Mouse (Mus musculus): Measurements from ENCODE around the gene Slc2a10. TPM values are rescaled to one million over a fixed set of nuclear protein-coding genes. Genes with fewer than 3 reads are reported as not detected.
A peak's percentile ranks its signal among the peaks of the same experiment; 100 is the strongest.
"Not testable (repeated sequence)": the region's sequence is repeated elsewhere in the genome, so short reads cannot be mapped to it uniquely, and the experiment has no call there.

Gene Slc2a10
- polyA plus RNA-seq, 1 experiment from 2014 or later = 2.8 TPM

DNA sequence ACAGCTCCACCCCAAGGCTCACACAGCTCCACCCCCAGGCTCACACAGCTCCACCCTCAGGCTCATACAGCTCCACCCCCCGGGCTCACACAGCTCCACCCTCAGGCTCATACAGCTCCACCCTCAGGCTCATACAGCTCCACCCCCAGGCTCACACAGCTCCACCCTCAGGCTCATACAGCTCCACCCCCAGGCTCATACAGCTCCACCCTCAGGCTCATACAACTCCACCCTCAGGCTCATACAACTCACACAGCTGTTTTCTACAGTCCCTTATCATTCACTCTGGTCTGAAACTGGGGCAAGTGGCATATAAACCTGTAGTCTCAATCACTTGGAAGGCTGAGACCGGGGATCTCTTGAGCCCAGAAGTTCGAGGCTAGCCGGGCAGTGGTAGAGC lies 7.9 kb downstream of the Slc2a10 start:
- H3K36me3 ChIP-seq (replicated peaks; ENCODE audit: control insufficient read depth, insufficient read depth, low read depth, low read length); H3K27ac ChIP-seq (replicated peaks; ENCODE audit: low read depth, low read length); H3K9me3 ChIP-seq (replicated peaks; ENCODE audit: control insufficient read depth, low read length); H3K27me3 ChIP-seq (ENCODE audit: control insufficient read depth, insufficient read depth, low read length); H3K9ac ChIP-seq (replicated peaks; ENCODE audit: low read length); H3K4me3 ChIP-seq (ENCODE audit: low read depth, low read length); H3K4me2 ChIP-seq (ENCODE audit: low read depth, low read length); DNase-seq (ENCODE audit: low spot score); H3K4me1 ChIP-seq (ENCODE audit: control insufficient read depth, insufficient read depth, low read length); ATAC-seq (replicated peaks; ENCODE audit: insufficient number of reproducible peaks, low FRiP score, low TSS enrichment, low read depth): not testable (repeated sequence)
- 84% methylated on average over 4 of the region's 4 CpGs for WGBS

DNA sequence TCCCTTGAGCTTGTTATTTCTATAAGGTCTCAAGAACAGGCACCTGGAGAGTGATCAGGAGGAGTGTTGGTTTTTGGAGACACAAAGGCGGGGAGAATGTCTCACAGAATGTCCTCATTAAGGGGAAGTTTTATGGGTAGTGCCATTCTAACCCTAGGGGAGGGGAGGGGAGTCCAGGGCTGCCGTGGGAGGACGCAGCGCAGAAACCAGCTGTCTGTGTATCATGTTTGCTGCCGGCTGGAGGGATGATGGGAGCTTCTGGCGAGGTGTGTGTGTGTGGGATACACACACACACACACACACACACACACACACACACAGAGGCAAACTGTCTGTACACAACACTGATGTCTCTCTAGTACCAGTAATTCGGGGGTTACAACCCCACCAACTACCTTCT lies 8.8 kb downstream of the Slc2a10 start:
- H3K9ac ChIP-seq (replicated peaks; ENCODE audit: low read length) = no peak overlapping the region
- no peak overlapping the region for H3K27ac ChIP-seq (replicated peaks; ENCODE audit: low read depth, low read length)
- DNase-seq (ENCODE audit: low spot score) = no peak
- no peaks in the 10 kb centered on the region for H3K36me3 ChIP-seq (replicated peaks; ENCODE audit: control insufficient read depth, insufficient read depth, low read depth, low read length)
- no peak for ATAC-seq (replicated peaks; ENCODE audit: insufficient number of reproducible peaks, low FRiP score, low TSS enrichment, low read depth)
- no peak overlapping the region for H3K4me2 ChIP-seq (ENCODE audit: low read depth, low read length)
- no peak overlapping the region for H3K4me3 ChIP-seq (ENCODE audit: low read depth, low read length)
- no peaks in the 10 kb centered on the region for H3K4me1 ChIP-seq (ENCODE audit: control insufficient read depth, insufficient read depth, low read length)
- H3K9me3 ChIP-seq (replicated peaks; ENCODE audit: control insufficient read depth, low read length) = no peaks in the 10 kb centered on the region
- H3K27me3 ChIP-seq (ENCODE audit: control insufficient read depth, insufficient read depth, low read length) = no peaks in the 10 kb centered on the region
- 58% methylated on average over 7 of the region's 7 CpGs for WGBS

DNA sequence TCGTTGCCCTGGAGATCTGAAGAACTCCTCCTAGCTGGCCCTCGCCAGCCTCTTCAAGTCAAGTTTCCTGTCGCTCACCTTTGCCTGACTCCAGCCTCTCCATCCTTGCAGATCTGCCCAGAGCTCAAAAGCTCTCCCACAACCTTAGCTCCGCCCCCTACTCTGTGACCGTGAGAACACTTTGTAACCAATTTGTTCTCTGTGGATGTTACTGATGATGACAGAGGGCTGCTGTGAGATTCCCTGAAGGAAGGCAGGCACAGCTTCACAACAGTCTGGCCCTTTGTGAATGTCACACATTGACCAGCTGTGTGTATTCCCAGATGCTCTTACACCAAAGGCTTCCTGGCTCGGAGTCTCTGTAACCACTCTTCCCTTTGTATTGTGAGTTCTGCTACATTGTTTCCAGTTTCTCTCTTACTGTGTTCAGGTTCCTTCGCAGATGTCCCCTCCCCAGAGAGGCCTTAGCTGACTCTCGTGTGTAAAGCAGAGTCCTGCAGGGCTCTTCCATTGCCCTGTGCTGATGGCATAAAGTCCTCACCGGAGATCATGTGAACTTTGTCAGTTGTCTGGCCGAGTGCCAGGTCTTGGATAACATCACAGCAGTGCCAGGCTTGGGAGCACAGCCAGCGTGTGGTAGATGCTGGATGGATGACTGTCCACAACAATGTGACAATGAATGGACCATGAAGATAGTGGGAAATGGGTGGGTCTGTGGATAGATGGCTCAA lies 9.4 kb downstream of the Slc2a10 start:
- ATAC-seq (replicated peaks; ENCODE audit: insufficient number of reproducible peaks, low FRiP score, low TSS enrichment, low read depth) (no peak), DNase-seq (ENCODE audit: low spot score) (peak; percentile 42)
- WGBS = 51% methylated on average over 11 of the region's 11 CpGs
- H3K9ac ChIP-seq (replicated peaks; ENCODE audit: low read length) = no peak overlapping the region
- no peaks in the 10 kb centered on the region for H3K36me3 ChIP-seq (replicated peaks; ENCODE audit: control insufficient read depth, insufficient read depth, low read depth, low read length)
- H3K4me1 ChIP-seq (ENCODE audit: control insufficient read depth, insufficient read depth, low read length) = no peaks in the 10 kb centered on the region
- H3K9me3 ChIP-seq (replicated peaks; ENCODE audit: control insufficient read depth, low read length) = no peaks in the 10 kb centered on the region
- H3K4me2 ChIP-seq (ENCODE audit: low read depth, low read length) = no peak overlapping the region
- H3K27me3 ChIP-seq (ENCODE audit: control insufficient read depth, insufficient read depth, low read length) = no peaks in the 10 kb centered on the region
- H3K27ac ChIP-seq (replicated peaks; ENCODE audit: low read depth, low read length) = no peak overlapping the region
- H3K4me3 ChIP-seq (ENCODE audit: low read depth, low read length) = no peak overlapping the region

DNA sequence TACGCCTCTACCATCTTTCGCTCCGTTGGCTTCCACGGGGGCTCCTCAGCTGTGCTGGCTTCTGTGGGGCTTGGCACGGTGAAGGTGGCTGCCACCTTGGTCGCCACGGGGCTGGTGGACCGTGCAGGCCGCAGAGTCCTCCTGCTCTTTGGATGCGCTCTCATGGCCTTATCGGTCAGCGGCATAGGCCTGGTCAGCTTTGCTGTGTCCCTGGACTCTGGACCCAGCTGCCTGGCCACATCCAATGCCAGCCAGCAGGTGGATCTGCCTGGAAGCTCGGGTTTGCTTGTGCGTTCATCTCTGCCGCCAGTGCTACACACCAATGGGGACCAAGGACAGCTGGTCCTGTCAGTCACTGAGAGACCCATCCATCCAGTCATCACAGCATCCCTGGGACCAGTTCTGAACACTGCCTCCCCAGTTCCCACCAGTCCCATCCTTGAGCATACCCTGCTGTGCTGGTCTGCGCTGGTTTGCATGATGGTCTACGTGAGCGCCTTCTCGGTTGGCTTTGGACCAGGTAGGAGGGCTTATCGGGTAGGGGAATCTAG lies 11.7 kb downstream of the Slc2a10 start:
- no peak overlapping the region for H3K27ac ChIP-seq (replicated peaks; ENCODE audit: low read depth, low read length)
- no peak for ATAC-seq (replicated peaks; ENCODE audit: insufficient number of reproducible peaks, low FRiP score, low TSS enrichment, low read depth)
- H3K4me1 ChIP-seq (ENCODE audit: control insufficient read depth, insufficient read depth, low read length) = no peaks in the 10 kb centered on the region
- H3K4me2 ChIP-seq (ENCODE audit: low read depth, low read length) = no peak overlapping the region
- 96% methylated on average over 20 of the region's 20 CpGs for WGBS
- H3K4me3 ChIP-seq (ENCODE audit: low read depth, low read length) = no peak overlapping the region
- no peaks in the 10 kb centered on the region for H3K36me3 ChIP-seq (replicated peaks; ENCODE audit: control insufficient read depth, insufficient read depth, low read depth, low read length)
- DNase-seq (ENCODE audit: low spot score) = no peak
- no peaks in the 10 kb centered on the region for H3K27me3 ChIP-seq (ENCODE audit: control insufficient read depth, insufficient read depth, low read length)
- H3K9me3 ChIP-seq (replicated peaks; ENCODE audit: control insufficient read depth, low read length) = no peaks in the 10 kb centered on the region
- no peak overlapping the region for H3K9ac ChIP-seq (replicated peaks; ENCODE audit: low read length)

DNA sequence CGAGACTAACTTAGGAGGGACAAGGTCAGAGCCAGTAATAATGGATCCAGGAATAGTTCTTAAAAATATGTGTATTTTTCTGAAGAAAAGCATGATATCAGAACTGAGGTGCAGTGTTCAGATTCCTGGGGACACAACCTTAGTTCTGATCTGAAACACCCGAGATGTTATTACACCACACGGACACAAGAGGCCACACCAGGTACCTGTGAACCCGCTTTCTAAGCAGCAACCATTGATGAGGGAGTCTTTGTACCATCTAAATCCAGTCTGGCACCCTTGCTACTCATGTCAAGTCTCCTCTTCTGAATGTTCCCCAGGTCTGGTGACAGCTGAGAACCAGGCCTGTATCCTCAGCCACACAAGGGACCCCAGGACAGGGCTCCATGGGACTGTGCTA lies 22.0 kb downstream of the Slc2a10 start:
- no peak overlapping the region for H3K27ac ChIP-seq (replicated peaks; ENCODE audit: low read depth, low read length)
- no peak overlapping the region for H3K4me3 ChIP-seq (ENCODE audit: low read depth, low read length)
- H3K4me1 ChIP-seq (ENCODE audit: control insufficient read depth, insufficient read depth, low read length) = no peaks in the 10 kb centered on the region
- ATAC-seq (replicated peaks; ENCODE audit: insufficient number of reproducible peaks, low FRiP score, low TSS enrichment, low read depth) (no peak), DNase-seq (ENCODE audit: low spot score) (no peak)
- H3K9ac ChIP-seq (replicated peaks; ENCODE audit: low read length) = no peak overlapping the region
- H3K4me2 ChIP-seq (ENCODE audit: low read depth, low read length) = no peak overlapping the region
- H3K27me3 ChIP-seq (ENCODE audit: control insufficient read depth, insufficient read depth, low read length) = no peaks in the 10 kb centered on the region
- H3K9me3 ChIP-seq (replicated peaks; ENCODE audit: control insufficient read depth, low read length) = no peaks in the 10 kb centered on the region
- 55% methylated on average over 4 of the region's 4 CpGs for WGBS
- no peaks in the 10 kb centered on the region for H3K36me3 ChIP-seq (replicated peaks; ENCODE audit: control insufficient read depth, insufficient read depth, low read depth, low read length)

DNA sequence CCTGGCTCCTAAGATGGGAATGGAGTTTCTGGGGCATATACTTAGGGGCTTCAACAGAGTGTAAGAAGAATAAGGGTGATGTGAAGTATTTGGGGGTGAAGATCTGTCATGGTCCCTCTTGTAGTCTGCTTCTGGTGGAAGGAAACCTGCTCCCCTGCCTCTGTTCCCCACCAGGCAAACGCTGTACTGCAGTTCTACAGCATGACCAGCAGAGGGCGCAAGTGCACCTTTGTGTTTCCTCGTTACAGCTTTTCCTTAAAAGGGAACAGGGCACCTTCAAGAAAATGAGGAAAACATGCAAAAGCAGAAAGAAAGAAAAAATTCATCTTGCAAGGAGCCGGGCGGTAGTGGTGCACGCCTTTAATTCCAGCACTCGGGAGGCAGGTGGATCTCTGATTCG lies 25.5 kb downstream of the Slc2a10 start:
- DNase-seq (ENCODE audit: low spot score) (peak; percentile 86), ATAC-seq (replicated peaks; ENCODE audit: insufficient number of reproducible peaks, low FRiP score, low TSS enrichment, low read depth) (no peak)
- H3K9me3 ChIP-seq (replicated peaks; ENCODE audit: control insufficient read depth, low read length) = no peaks in the 10 kb centered on the region
- no peaks in the 10 kb centered on the region for H3K27me3 ChIP-seq (ENCODE audit: control insufficient read depth, insufficient read depth, low read length)
- H3K4me3 ChIP-seq (ENCODE audit: low read depth, low read length) = no peak overlapping the region
- H3K36me3 ChIP-seq (replicated peaks; ENCODE audit: control insufficient read depth, insufficient read depth, low read depth, low read length) = no peaks in the 10 kb centered on the region
- 17% methylated on average over 8 of the region's 8 CpGs for WGBS
- H3K4me2 ChIP-seq (ENCODE audit: low read depth, low read length) = no peak overlapping the region
- no peak overlapping the region for H3K27ac ChIP-seq (replicated peaks; ENCODE audit: low read depth, low read length)
- H3K9ac ChIP-seq (replicated peaks; ENCODE audit: low read length) = no peak overlapping the region
- H3K4me1 ChIP-seq (ENCODE audit: control insufficient read depth, insufficient read depth, low read length) = no peaks in the 10 kb centered on the region

DNA sequence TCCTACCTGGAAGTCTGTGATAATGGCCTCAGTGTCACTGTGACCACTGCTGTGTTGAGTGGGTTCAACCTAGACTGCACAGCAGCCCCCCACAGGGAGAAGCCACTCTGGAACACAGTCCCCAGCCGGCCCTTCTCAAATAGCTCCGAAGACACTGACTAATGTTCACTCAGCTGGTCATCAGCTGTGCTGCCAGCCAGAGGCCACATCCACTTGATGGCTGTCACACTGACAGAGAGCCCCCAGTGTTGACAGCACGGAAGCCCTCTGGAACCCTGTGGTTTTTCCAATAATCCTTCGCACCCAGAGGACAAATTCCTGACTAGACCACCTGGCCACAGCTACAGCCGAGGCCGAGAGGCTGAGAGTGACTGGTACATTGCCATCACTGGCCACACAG lies 30.2 kb downstream of the Slc2a10 start:
- DNase-seq (ENCODE audit: low spot score) (no peak), ATAC-seq (replicated peaks; ENCODE audit: insufficient number of reproducible peaks, low FRiP score, low TSS enrichment, low read depth) (0 out of 2 replicates have a peak, but pooled peaks have one; percentile 10)
- Histone ChIP-seq H3K27me3 (ENCODE audit: control insufficient read depth, insufficient read depth, low read length) (no peaks in the 10 kb centered on the region), H3K27ac (replicated peaks; ENCODE audit: low read depth, low read length) (no peak overlapping the region), H3K4me1 (ENCODE audit: control insufficient read depth, insufficient read depth, low read length) (no peaks in the 10 kb centered on the region), H3K36me3 (replicated peaks; ENCODE audit: control insufficient read depth, insufficient read depth, low read depth, low read length) (no peaks in the 10 kb centered on the region), H3K4me3 (ENCODE audit: low read depth, low read length) (no peak overlapping the region), H3K9ac (replicated peaks; ENCODE audit: low read length) (no peak overlapping the region), H3K9me3 (replicated peaks; ENCODE audit: control insufficient read depth, low read length) (no peaks in the 10 kb centered on the region), H3K4me2 (ENCODE audit: low read depth, low read length) (no peak overlapping the region)
- WGBS = 57% methylated on average over 6 of the region's 6 CpGs

DNA sequence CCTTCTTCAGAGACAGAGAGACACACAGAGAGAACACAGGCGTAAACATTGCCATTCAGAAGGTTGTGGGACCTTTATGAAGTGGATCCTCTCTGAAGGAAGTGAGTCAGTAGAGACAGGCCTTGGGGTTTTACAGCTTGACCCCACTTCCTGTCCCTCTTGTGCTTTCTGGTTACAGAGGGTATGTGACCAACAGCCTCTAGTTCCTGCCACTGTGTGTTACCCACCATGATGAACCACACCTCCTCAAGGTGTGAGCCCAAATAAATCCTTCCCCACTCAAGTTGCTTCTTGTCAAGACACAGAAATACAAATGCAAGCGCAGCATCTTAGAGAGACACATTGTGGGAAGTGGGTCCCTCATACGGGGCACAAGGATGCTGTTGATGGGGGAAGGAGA lies 37.4 kb downstream of the Slc2a10 start:
- no peak for ATAC-seq (replicated peaks; ENCODE audit: insufficient number of reproducible peaks, low FRiP score, low TSS enrichment, low read depth)
- Histone ChIP-seq H3K9ac (replicated peaks; ENCODE audit: low read length) (no peak overlapping the region), H3K9me3 (replicated peaks; ENCODE audit: control insufficient read depth, low read length) (no peaks in the 10 kb centered on the region), H3K4me1 (ENCODE audit: control insufficient read depth, insufficient read depth, low read length) (no peaks in the 10 kb centered on the region; the same call in none of the 2 replicates), H3K27me3 (ENCODE audit: control insufficient read depth, insufficient read depth, low read length) (no peaks in the 10 kb centered on the region), H3K4me3 (ENCODE audit: low read depth, low read length) (no peak overlapping the region), H3K36me3 (replicated peaks; ENCODE audit: control insufficient read depth, insufficient read depth, low read depth, low read length) (no peaks in the 10 kb centered on the region), H3K4me2 (ENCODE audit: low read depth, low read length) (no peak overlapping the region), H3K27ac (replicated peaks; ENCODE audit: low read depth, low read length) (no peak overlapping the region)
- WGBS = 83% methylated on average over 3 of the region's 3 CpGs
- no peak for DNase-seq (ENCODE audit: low spot score)

All from embryonic facial prominence, embryonic 11.5 days (tissue).